Mouse (Mus musculus) spleen, postnatal 36 days (tissue): ENCODE data around the gene Cebpg.

Source experiments
- DNase-seq, 2 experiments: peaks; one replicate each; pipeline ENCODE4 v3.0.0; 2022; ENCODE audit warnings: low spot score in 2 of 2, mixed read lengths in 1 of 2

The Cebpg gene

GRCm38 (mm10) chr7:35056436-35056864 is at the start of gene Cebpg:
Gene Cebpg, minus strand, starts transcription at chr7:35056573.
- peak; percentile 95 to 96 for DNase-seq

- no peak for DNase-seq
Observed at GRCm38 (mm10) chr7:35099528-35099927, 43.2 kb upstream of the Cebpg start.

- DNase-seq: no peak
Observed at GRCm38 (mm10) chr7:35098777-35099176, 42.4 kb upstream of the Cebpg start.

DNA sequence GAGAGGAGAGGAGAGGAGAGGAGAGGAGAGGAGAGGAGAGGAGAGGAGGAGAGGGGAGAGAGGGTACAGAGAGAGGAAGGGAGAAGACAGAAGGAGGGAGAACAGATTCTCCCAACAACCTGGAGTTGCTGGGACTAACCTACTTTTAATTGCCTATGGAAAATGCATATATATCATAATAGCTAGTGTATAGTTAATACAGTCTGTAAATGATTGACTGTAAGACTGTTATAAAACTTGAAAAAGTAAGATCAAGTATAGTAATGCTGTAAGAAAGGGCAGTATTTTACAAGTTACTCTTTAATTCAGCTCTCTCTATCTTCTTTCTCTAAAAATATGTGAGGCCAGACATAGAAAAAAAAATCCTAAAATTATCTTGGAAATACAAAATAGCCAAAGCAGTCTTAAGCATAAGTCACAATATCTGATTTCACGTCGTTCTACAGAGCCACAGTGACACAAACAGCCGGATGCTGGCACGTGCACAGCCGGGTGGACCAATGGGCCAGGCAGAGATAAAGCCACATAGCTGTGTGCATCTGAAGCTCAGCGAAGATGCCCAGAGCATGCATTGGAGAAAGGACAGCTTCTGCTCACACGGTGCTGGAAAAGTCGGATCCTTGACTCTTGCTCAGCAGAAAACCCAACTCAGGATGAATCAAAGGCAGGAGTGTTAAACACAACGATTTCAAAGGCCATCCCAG is 38.8 kb upstream of the Cebpg start:
- no peak for DNase-seq

DNA sequence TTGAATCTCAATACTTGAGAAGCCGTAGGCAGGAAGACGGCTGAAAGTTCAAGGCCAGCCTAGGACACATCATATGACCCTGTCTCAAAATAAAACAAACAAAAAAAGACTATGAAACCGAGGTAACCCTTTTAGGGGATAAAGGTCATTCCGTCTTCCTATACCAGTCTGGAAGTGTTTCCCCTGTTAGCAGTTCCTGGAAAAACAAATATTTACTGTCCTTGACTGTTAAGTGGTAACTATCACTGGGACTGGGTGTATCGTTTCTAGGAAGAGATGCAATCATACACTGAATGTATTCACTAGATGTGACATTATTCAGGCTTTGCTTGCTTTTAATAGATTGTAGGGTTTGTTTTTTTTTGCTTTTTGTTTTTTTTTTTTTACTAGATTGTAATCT is 34.2 kb upstream of the Cebpg start:
- DNase-seq: no peak

- no peak for DNase-seq
Observed at GRCm38 (mm10) chr7:35086271-35086861, 30.0 kb upstream of the Cebpg start.

GRCm38 (mm10) chr7:35084565-35085360 is 28.4 kb upstream of the Cebpg start:
- DNase-seq: no peak

- no peak for DNase-seq
Observed at GRCm38 (mm10) chr7:35081406-35082104, 25.2 kb upstream of the Cebpg start.

- peak in 1 of 2 experiments; percentile 11 for DNase-seq
Observed at GRCm38 (mm10) chr7:35080843-35081338, 24.5 kb upstream of the Cebpg start.

- no peak for DNase-seq
Observed at GRCm38 (mm10) chr7:35076645-35077044, 20.3 kb upstream of the Cebpg start.

GRCm38 (mm10) chr7:35066640-35067212 is 10.4 kb upstream of the Cebpg start:
- DNase-seq: no peak

- DNase-seq: no peak
Observed at GRCm38 (mm10) chr7:35065958-35066357, 9.6 kb upstream of the Cebpg start.

DNA sequence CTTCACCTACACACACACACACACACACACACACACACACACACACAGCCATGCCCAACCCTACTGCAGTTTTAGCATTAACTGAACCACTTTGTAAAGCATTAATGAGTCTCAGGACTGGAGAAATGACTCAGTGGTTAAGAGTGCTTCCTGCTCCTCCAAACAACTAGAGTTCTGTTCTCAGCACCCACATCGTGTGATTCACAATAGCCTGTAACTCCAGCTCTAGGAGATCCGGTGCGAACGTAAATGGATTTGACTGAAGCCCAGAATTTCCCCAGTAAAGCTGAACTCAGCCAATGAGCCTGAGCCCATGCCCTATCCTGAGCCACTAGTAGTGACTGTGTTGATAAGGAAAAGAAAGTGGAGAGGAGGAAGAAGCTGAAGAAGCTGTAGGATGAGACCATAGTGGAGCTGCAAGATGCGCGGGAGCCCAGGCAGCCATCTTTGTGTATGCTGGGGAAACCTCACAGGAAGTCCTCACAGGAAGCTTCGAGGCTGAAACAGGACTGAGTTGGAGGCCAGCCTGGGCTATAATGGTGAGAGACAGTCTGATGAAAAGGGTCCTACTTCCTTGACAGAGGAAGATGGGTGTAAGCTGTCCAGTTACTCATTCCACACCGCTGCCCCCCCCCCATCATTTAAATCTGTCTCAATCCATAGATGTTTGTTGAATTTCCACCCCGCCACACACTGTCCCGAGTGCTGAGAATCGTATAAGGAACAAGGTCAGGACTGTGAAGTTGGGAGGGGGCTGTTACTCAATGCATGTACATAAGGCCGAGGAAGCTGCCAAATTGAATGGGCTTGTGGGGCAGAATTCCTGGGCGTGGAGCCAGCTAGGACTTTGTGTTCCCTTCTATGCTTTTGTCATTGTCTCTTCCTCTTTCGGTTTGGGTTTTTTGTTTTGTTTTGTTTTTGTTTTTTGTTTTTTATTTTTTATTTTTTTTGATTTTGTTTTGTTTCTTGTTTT is 8.2 kb upstream of the Cebpg start:
- DNase-seq: peak; percentile 15 to 20

- DNase-seq: no peak
Observed at GRCm38 (mm10) chr7:35059467-35059866, 3.1 kb upstream of the Cebpg start.

- DNase-seq: no peak
Observed at GRCm38 (mm10) chr7:35058329-35058728, 2.0 kb upstream of the Cebpg start.

DNA sequence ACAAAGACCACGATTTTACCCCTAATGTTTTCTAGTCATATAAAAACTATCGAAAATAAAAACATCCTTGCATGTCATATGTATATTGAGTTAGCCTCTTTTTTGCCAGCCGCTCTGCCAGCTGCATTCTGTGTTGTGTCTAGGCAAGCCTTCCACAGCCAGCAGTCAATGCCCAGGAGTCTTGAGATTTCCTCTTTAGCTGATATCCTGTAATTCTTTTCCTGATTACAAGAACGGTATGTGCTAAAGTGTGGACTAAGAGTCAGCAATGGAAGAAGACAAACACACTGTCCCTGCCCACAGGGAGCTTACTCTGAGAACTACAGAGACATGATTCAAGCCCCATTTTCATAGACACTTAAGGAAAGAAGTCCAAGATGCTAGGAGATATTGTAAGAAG is 1.2 kb upstream of the Cebpg start:
- DNase-seq: no peak

DNA sequence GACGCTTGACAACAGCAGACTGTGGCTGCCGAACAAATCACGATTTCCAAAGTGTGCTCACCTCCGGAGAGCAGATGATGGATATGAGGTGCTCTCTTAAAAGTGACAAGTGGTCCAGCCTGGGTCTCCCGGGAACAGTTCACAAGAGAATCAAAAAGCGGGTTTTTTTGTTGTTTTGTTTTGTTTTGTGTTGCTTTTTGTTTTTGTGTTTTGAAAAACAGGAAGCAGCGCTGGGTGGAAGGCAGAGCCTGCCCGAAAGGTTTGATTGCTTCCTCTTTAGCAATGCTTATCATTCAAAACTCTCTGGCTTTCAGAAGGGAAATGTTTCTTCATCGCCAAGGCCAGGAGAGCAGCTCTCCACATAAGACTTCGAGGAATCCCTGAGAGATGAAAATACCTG is 626 bp upstream of the Cebpg start:
- peak; percentile 25 to 38 for DNase-seq

DNA sequence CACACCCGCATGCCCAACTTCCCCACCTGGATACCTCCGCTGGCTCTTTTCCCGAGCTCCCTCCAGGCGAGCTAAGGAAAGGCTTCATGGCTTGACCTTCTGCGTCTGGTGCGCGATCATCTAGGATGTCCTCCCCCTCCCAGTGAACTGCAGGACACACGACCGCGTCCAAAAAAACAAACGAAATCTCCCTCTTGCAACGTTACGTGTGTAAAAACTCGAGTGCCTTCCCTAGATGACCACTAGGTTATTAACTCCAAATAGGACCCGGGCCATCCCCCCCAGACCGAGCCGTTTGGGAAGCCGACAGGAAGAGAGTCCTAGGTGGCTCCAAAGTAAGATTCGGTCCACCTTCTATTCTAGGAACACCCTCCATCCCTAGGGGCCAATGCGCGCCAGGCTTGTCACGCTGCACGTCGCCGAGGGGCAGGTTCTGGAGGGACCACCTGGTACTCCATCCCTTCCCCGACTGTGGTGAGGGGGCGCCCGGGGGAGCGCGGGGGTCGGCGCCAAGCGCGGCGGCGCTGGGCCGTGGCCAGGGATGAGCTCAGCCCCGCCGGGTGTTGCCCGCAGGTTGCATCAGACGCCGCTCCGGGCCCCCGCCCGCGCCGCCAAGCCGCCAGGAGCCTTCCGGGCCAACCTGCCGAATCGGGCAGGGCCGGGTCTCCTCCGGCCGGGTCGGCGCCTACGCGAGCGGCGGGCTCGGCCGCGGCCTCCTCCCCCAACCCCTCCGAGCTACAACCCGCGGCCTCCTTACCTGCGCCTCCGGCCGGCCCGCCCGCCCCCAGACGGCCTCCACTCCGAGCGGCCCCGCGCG is 546 bp downstream of the Cebpg start:
- peak in 1 of 2 experiments; percentile 41 for DNase-seq

DNA sequence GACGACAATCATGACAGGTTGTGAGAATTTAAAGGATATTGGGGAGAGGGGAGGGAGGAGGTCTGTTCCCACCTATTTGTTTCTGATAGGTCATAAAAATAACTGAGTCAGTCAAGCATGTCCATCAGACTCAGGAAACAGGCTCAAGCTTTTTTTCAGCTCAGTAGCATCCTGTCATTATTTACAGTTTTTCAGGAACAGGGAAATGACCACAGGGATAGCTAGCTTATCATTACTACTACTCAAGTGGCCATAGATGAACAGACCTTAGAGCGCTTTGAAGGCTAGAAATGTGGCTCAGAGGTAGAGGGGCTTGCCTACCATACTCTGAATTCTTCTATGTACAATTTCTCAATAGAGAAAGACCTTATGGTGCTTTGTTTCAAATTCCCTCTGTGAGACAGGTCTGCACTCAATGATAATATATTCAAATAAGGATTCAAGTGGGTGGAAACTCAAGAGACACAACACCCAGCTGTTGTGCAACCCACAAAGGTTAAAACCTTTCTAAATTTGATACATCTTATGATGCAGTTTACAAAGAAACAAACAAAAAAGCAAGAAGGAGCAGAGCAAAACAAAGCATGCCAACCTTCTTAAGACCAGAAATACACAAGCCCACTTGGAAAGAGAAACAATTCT is 1.3 kb downstream of the Cebpg start:
- DNase-seq: no peak
